Mouse (Mus musculus): Measurements from ENCODE around the gene 1110051M20Rik.

Gene 1110051M20Rik

DNA sequence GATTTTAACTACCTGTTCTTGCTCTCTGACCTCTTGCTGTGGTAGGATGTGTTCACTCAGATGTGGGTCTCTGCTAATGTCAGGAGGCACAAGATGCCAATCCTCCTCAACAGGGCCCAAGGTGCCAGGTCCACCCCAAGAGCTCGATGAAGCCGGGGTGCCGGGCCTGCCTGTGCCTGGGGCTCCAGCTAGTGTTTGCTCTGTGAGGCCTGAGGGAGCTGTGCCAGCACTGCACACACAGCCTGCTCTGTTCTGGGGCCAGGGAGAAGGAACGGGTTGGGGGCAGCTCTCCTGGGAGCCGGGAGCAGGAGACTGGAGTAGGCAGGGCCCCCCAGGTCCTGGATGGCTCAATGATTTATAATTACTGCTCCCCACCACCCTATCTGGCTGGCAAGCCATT, 186.4 kb downstream of the 1110051M20Rik start:
- DNase-seq: no peak

DNA sequence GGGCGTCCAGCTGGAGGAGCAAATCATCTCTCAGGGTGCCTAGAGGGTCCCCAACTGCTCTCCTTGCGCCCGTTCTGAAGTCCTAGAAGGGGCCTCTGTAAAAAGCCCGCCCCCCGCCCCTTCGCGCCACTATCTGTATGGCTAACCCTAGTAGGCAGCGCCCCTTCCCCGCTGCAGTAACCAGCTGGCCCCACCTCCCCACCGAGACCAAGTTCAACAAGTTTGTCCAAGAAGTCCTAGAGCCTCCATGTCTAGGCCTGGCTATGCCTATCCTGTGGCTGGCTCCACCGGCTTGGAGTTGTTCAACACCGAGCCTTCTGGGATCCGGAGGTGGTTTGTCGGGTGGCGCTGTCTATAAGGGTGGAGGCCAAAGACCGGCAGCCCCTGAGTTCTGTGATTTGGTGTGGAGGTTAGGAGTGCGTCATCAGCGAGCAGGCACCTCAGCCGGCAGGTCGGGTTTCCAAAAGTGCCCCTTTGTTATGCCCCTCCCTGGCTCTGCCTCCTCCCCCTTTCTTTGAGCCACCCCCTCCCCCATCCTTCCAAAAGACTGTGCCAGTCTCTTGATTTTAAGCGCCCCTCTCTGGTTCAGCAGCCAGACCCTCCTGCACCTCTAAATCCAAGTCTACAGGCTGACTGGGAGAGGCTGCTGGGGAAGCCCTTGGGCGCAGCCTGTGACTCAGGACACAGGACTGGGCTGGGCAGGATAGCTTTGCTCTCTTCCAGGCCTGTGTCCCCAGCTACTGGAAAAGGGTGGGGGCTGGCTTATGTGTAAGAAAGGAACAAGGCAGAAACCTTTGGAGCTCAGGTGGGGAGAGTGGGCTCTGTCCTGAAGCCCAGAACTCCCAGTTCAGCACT, 187.2 kb downstream of the 1110051M20Rik start:
- DNase-seq: no peak

DNA sequence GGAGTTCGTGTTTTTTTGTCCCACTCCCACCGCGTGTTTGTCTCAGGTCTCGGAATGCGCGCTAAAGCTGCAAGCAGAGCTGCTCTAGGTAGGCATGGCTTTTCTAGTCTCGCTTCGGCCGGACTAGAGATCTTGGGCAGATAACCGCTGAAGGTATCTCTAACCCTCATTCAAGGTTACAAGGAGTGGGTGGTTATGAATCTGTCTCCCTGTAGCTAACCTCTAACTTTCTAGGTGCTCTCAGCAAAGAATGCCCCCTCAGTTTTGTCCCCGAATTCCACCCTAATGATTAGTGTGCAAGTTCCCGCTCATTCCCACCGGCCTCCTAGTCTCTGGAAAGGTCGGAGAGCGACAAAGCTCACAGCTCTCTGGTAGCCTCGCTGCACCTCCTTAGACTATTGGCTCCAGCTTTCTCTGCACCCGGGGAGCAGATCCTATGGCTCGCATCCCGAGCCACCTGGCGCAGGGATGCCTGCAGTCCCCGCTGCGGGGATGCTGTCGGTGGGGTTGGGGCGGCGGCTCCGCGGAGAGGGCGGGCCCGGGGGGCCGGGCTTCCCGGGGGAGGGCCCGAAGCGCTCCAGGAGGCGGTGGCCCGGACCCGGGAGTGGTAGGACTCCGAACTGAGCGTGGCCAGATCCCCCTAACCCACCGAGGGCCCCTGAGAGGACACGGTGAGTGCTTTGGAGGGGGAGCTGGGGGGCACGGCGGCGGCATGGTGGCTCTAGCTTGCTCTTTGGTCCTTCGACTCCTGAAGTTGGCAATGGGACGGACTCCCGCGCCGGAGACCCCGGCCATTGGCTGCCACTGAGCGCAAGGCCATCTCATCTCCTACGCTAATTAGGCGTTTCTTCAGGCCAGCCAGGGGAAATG, 188.0 kb downstream of the 1110051M20Rik start:
- peak; percentile 65 for DNase-seq

DNA sequence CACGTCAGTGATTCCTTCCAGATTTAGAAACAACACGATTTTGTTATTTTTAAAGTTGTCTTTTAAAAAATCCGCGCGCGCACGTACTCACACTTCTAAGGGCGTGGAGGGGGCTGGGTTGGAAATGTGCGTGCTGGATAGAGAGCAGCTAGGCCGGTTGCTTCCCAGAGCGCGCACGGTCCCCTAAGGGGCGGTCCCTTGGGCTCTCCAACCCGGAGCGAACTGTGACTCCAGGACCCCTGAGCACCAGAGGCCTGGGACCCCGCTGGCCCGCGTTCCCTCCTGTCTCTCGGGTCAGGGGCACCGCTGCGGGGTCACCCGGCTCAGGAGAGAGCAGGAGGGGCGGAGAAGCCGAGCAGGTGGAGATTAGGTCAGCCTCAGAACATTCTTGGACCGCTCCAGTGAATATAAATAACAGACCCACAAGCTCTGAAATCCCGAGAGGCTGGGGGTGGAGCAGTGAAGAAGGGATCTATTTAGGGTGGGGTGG, 188.8 kb downstream of the 1110051M20Rik start, which contains the start of gene Pacsin3:
Gene Pacsin3, plus strand, starts transcription at position 294 of the 490 bp plus-strand sequence.
- no peak for DNase-seq

DNA sequence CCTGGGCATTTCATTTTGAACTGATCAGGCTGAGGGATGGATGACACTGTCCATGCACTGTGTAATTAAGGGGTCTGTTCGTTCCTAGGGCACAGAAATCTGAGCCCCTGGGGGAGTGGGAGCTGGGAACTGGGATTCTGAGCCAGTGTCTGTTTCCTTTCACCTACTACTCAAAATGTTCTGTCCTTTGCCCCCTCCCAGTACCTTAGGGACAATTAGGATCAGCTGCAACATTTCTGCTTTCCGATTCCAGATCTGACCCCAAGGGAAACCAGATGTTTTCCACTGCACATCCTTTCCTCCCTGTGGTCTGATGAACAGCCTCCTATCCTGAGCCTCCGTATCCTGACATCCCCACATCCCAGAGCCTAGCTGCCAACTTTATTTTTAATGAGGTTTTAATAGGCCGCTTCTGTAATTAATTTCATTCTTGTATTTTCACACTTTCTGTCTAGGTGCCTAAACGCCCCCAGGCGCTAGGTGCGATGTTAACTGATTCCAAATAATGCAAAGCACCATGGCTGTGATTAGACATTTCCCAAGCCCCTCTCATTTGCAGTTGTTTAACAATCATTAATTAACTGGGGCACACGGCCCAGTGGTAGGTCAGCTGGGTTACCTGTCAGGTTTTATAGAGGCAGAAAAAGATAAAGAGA, 189.7 kb downstream of the 1110051M20Rik start:
- DNase-seq: no peak

DNA sequence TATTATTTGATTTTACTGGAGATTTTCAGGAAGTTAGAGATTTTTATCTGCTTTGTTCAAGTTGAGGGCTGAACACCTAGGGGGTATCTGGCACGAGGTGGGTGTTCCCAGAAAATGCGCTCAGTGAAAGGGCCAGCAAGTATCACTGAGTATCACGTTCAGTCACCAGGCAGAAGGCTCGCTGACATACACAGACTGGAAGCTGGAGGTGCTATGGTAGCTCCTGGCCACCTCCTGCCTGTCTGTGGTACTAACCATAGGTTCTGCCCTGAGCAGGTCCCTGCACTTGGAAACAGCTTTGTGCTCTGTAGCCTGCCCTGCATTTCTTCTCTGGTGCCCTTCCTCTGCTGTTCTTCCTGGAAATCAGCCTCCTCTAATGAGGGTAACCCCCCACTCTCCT, 192.0 kb downstream of the 1110051M20Rik start:
- no peak for DNase-seq

DNA sequence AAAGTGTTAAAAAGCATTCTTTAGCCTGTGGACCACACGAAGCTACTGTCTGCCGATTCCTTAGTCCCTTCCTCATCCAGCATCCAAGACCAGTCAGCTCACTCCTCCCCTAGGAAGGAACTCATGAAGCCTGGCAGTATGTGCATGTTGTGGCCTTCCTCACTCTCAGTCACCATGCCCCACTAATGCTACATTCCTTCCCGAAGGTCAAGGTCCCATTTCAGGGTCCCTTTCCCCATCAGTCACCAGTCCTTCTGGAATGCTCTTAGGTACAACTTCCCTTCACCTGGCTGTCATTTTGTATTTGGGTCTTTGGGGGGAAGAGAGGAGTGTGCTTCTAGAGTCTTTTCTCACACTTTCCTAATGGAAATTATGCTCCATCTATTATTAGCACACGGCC, 192.5 kb downstream of the 1110051M20Rik start:
- DNase-seq: no peak

DNA sequence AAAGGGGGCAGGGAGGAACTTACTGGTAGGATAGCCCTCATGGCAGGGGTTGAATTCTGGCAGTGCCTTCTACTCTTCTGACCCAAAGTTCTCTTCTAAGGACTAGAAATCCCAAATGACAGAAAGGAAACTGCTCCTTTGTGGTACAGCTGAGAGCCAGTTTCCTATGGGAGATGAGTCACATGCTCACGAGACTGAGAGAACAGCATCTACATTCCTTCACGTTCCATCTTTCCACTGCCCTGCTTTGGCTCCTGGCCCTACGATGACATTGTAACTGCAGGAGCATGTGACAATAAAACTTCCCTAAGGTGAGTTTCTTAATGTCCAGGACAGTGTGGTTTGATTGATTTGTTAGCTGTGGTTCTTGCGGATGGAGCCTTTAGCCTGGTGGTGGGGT, 196.1 kb downstream of the 1110051M20Rik start:
- DNase-seq: no peak

DNA sequence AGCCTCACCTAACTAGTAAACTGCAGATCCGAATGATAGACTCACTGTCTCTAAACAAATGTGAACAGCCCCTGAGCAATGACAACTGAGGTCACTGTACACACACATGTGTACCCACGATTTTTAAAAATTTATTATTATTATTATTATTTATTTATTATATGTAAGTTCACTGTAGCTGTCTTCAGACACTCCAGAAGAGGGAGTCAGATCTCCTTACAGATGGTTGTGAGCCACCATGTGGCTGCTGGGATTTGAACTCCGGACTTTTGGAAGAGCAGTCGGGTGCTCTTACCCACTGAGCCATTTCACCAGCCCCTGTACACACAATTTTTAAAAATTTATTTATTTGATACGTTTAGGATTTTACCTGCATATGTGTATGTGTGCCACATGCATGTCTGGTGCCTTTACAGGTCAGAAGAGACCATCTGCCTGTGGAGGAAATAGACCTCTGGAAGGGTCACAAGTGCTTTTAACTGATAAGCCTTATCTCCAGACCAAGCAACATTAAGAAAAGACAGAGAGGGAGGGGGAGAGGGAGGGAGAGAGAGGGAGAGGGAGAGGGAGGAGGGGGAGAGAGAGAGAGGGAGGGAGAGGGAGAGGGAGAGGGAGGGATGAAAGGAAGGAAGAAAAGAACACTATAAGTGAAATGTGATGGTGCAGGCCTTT, 199.8 kb downstream of the 1110051M20Rik start:
- DNase-seq: no peak

DNA sequence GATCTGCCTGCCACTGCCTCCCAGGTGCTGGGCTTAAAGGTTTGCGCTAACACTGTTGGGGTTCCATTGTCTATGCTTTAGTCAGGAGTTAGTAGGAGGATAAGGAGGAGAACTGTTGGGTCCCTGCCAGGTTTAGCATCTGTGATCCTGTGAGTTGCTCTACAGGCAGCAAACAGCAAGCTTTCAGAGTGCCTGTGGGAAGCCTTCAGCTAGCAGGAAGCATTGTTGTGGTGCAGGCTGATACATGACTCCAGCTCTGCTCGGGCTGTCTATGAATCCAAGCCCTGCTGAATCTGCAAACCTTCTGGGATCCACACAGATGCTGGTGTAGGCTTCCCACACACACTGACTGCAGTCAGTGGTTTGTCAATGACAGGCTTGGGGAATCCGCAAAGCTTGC, 201.1 kb downstream of the 1110051M20Rik start:
- DNase-seq: no peak

DNA sequence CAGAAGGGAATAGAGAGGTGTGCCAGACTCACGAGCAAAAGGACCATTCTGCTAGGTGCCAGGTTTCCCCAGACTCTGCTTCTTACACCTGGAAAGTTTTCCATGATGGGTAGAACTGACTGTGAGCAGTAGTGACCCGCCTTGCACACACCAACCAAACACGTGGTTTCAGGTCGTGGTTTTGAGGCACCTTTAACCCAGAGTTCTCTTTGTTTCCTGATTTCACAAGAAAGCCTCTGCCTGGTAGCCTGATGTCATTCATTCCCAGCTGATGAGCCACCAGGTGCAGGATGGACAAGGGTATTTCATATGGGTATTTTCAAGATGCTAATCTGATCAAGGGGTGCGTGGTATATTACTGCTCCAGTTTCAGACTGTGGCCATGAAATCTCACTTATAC, 202.0 kb downstream of the 1110051M20Rik start:
- no peak for DNase-seq

DNA sequence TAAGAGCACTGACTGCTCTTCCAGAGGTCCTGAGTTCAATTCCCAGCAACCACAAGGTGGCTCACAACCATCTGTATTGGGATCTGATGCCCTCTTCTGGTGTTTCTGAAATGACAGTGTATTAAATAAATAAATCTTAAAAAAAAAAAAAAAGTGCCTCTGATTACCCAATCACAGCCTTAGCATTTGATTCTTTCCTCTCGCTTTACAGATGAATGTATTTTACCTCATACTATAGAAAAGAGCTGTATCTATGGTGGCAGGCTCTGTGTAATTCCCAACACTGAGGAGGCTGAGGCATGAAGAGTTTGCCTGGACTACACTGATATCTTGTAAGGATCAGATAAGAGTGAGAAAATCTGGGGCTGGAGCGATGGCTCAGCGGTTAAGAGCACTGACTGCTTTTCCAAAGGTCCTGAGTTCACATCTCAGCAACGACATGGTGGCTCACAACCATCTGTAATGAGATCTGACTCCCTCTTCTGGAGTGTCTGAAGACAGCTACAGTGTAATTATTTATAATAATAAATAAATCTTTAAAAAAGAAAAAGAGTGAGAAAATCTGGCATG, 206.9 kb downstream of the 1110051M20Rik start:
- DNase-seq: peak; percentile 63

DNA sequence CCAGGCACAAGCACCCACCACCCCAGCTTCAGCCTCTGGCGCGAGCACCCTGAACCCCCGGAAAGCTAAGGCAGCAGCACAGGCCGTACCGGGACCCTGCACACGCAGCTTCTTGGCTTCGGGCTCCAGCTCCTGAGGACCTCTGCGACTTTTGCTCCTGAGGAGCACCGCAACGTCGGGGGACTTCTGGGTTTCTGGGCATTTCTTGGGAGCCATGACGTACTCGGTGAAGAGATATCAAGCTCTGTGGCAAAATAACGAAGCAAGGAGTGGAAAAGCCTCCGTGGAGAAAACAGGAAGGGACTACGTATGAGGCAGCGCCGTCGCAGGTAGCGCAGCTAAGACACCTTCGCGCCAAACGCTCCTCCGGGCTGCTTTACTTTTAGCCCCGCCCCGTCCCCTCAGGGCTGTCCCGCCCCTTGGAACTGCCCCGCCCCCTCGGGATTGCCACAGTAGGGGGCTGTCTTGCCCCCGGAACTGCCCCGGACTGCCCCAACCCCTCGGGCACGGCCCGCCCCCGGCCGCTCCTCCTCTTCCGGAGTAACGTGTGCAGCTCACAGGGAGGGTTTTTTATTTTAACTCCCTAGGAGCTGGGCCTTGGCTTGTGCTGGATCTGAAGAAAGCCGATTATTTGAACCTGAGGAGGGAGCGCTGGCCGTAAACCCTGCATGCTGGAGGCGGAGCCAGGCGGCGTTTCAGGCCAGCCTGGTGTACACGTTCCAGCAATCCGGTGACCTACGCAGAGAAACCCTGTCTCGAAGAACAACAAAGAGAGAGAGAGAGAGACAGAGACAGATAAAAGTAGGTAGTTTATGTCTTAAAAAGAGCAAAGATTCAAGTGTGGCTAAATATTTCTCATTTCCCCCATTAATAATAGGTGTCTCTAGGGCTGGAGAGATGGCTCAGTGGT, 207.6 kb downstream of the 1110051M20Rik start, which contains the start of gene Ddb2:
Gene Ddb2, minus strand, starts transcription at position 382 of the 910 bp plus-strand sequence.
- peak; percentile 94 for DNase-seq

DNA sequence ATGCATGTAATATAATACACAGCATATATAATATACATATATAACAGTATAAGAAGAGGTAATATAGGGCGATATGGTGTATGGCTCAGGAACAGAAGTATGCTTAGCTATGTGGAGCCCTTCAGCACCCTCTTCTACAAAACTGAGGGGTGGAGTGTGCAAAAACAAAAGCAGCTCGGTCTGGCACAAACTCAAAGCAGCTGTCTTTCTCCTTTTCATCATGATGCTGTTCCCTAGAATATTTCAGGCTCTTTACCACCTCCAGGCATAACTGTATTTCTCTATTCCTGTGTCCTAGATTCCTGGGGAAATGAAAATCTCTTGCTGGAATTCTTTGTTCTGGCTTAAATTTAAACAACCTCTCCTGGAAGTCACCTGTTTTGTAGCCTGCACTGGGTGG, 214.8 kb downstream of the 1110051M20Rik start:
- DNase-seq: no peak

Measured in lung, postnatal 36 days (tissue).